ENCODE assay signal across 15 mouse cellular contexts in genomic region chr9:110019224-110019623, GRCm38 (mm10).
A peak's percentile ranks its signal among the peaks of the same experiment; 100 is the strongest.
DNase-seq lines count a peak whose midpoint lies in the region; ATAC-seq lines count a peak whose summit lies in the region.
"Had no signal": no experiment of that assay in that cellular context is flagged by ENCODE, and none has a peak within 500 bp of the region (broad histone marks: within the 10 kb centered on the region; RNA-seq: fewer than 3 reads in every experiment).

No protein-coding gene starts in this region.

- no peaks in the 10 kb centered on the region for H3K4me1 ChIP-seq in heart, embryonic 12.5 days (replicated peaks)
- H3K4me1 ChIP-seq: embryonic facial prominence, embryonic 12.5 days; liver, embryonic 13.5 days had no signal

- H3K4me2 ChIP-seq in heart, embryonic 12.5 days = no peak overlapping the region
- H3K4me2 ChIP-seq: embryonic facial prominence, embryonic 12.5 days; forebrain, embryonic 13.5 days; liver, embryonic 13.5 days had no signal

- 0 out of 2 replicates have a peak overlapping the region, but pooled peaks have one; percentile 25 for H3K9ac ChIP-seq in heart, embryonic 12.5 days
- H3K9ac ChIP-seq: embryonic facial prominence, embryonic 12.5 days; forebrain, embryonic 13.5 days; liver, embryonic 13.5 days had no signal

- DNase-seq in heart, adult 18-20 months = no peak
- DNase-seq in left cerebral cortex, postnatal 14 days (ENCODE audit: low spot score in 2 of 2) = peak; percentile 35 to 39
- DNase-seq in left cerebral cortex, adult 11 months (ENCODE audit: low spot score) = no peak
- peak; percentile 80 for DNase-seq in brain, adult 2 months (ENCODE audit: low read depth, low spot score)
- peak; percentile 14 to 27 for DNase-seq in kidney, postnatal 36 days
- DNase-seq in urinary bladder, adult 2 months (ENCODE audit: low spot score) = no peak
- no peak for DNase-seq in lung, postnatal 25 days (ENCODE audit: low spot score)
- DNase-seq: adrenal gland, adult 2 months; cerebellum, adult 11-12 months; heart, postnatal 36 days; liver, embryonic 13.5 days had no signal

- H3K4me3 ChIP-seq in heart, embryonic 12.5 days = no peak overlapping the region
- H3K4me3 ChIP-seq: embryonic facial prominence, embryonic 12.5 days; forebrain, embryonic 13.5 days; liver, embryonic 13.5 days had no signal

- no peaks in the 10 kb centered on the region for H3K27me3 ChIP-seq in heart, embryonic 12.5 days (replicated peaks)
- H3K27me3 ChIP-seq: embryonic facial prominence, embryonic 12.5 days; forebrain, embryonic 13.5 days; liver, embryonic 13.5 days had no signal

- ATAC-seq in heart, embryonic 12.5 days (ENCODE audit: insufficient number of reproducible peaks, low FRiP score) = no peak
- ATAC-seq: forebrain, embryonic 13.5 days had no signal

- H3K36me3 ChIP-seq in heart, embryonic 12.5 days = peaks cover 5% of the 10 kb centered on the region
- H3K36me3 ChIP-seq: embryonic facial prominence, embryonic 12.5 days; liver, embryonic 13.5 days had no signal

- WGBS in heart, embryonic 12.5 days = 69% methylated on average over 7 of the region's 7 CpGs

- no peak overlapping the region for H3K27ac ChIP-seq in heart, embryonic 12.5 days (ENCODE audit: poor library complexity, severe bottlenecking)
- H3K27ac ChIP-seq: embryonic facial prominence, embryonic 12.5 days; forebrain, embryonic 13.5 days; liver, embryonic 13.5 days; macrophage had no signal

- intact Hi-C loops in left cerebral cortex, postnatal 14 days (cut with DNase I) = no loop called here

- H3K9me3 ChIP-seq in heart, embryonic 12.5 days (replicated peaks) = no peaks in the 10 kb centered on the region
- H3K9me3 ChIP-seq: embryonic facial prominence, embryonic 12.5 days; forebrain, embryonic 13.5 days; liver, embryonic 13.5 days had no signal

Comparison
In these comparisons a context has a peak if more than half of its experiments do, and no peak if none do; other contexts are left out.
1. DNase-seq: peak in left cerebral cortex, postnatal 14 days (2 of 2), brain, adult 2 months (single experiment) and kidney, postnatal 36 days (2 of 2); none in heart, adult 18-20 months (0 of 2), left cerebral cortex, adult 11 months (single experiment), urinary bladder, adult 2 months (single experiment) and lung, postnatal 25 days (single experiment).